Mouse (Mus musculus) liver, embryonic 14.5 days (tissue): ENCODE measurements around the gene Cadm2.

ENCODE experiments used
- CTCF ChIP-seq: IDR thresholded peaks from 2 replicates; pipeline ENCODE4 v1.5.1; 2016; ENCODE audit warnings: antibody characterized with exemption, low read depth, control low read depth
- EP300 ChIP-seq: IDR thresholded peaks from 2 replicates; pipeline ENCODE4 v1.6.1; 2016; ENCODE audit warnings: antibody characterized with exemption, low read depth

DNA sequence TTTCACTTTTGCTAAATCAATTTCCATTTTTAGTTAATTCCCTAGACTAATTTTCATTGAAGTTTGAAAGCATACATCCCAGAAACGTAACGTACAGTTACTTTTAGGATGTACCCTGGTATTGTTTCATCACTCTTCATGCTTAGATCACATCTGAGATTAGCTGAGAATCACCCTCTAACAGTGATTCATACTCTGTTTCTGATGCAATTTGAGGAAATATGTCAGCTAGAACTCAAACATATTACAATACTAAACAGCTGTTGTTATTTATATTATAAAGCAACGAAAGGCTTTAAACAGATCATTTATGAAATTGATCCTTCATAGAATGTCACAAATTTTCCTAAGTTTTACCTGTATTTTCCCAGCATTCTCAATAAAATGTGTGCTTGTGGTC, 336.0 kb downstream of the Cadm2 start:
- TF ChIP-seq CTCF (no peak), EP300 (no peak)
